9 mouse cellular contexts compared by ENCODE assay signal in genomic region chr7:16991681-16992450, GRCm38 (mm10). TPM values are rescaled to one million over a fixed set of nuclear protein-coding genes. Genes with fewer than 3 reads are reported as not detected.
DNase-seq lines count a peak whose midpoint lies in the region; ATAC-seq and TF ChIP-seq lines count a peak whose summit lies in the region.
"Had no signal": no experiment of that assay in that cellular context is flagged by ENCODE, and none has a peak within 500 bp of the region (broad histone marks: within the 10 kb centered on the region; RNA-seq: fewer than 3 reads in every experiment).

No protein-coding gene starts in this region.

- TF ChIP-seq EP300 in ES-Bruce4 (IDR thresholded peaks at IDR 0.05; ENCODE audit: insufficient read depth, low read depth, low read length): no peak

- peaks cover 3% of the 10 kb centered on the region for H3K4me1 ChIP-seq in ES-Bruce4 (ENCODE audit: control insufficient read depth, insufficient read depth, low read length)
- peaks cover 75% of the 10 kb centered on the region for H3K4me1 ChIP-seq in midbrain, embryonic 10.5 days

- peak overlapping the region; percentile 32; the same call in 1 of the 2 replicates for H3K9ac ChIP-seq in ES-Bruce4 (ENCODE audit: low read depth, poor library complexity, severe bottlenecking)

- 60% methylated on average over 18 of the region's 18 CpGs for WGBS in midbrain, embryonic 10.5 days

- DNase-seq in adrenal gland, adult (ENCODE audit: inconsistent age in 2 of 2, low spot score in 1 of 2): peak; percentile 75 to 86
- DNase-seq in forelimb bud, embryonic 11.5 days (ENCODE audit: low read depth, low spot score): peak; percentile 74
- peak; percentile 85 for DNase-seq in midbrain, embryonic 10.5 days (ENCODE audit: low spot score)
- no peak for DNase-seq in cerebellum, adult 11 months
- no peak for DNase-seq in layer of hippocampus, postnatal 14 days (ENCODE audit: low spot score in 2 of 2)

- no peak for TF ChIP-seq CTCF in ES-Bruce4 (IDR thresholded peaks at IDR 0.05; ENCODE audit: low read depth, low read length)

- H3K27me3 ChIP-seq in ES-Bruce4 (ENCODE audit: control insufficient read depth, insufficient read depth, low read length, poor library complexity, severe bottlenecking): no peaks in the 10 kb centered on the region
- H3K27me3 ChIP-seq in midbrain, embryonic 10.5 days (ENCODE audit: low read depth, poor library complexity, severe bottlenecking): no peaks in the 10 kb centered on the region

- no peak for TF ChIP-seq POLR2A in ES-Bruce4 (IDR thresholded peaks at IDR 0.05; ENCODE audit: insufficient read depth, low read length)

- ATAC-seq in megakaryocyte-erythroid progenitor cell, adult 5-6 weeks (replicated peaks; ENCODE audit: low FRiP score, low TSS enrichment, poor library complexity, severe bottlenecking): no peak
- no peak for ATAC-seq in CD4-positive, CD25-positive, alpha-beta regulatory T cell, adult 4 months

- H3K4me3 ChIP-seq in ES-Bruce4 (ENCODE audit: low read depth, low read length): no peak overlapping the region
- H3K4me3 ChIP-seq in midbrain, embryonic 10.5 days: peak overlapping the region; percentile 35

- H3K9me3 ChIP-seq in ES-Bruce4 (replicated peaks; ENCODE audit: control insufficient read depth, insufficient read depth, low read length, poor library complexity, severe bottlenecking): no peaks in the 10 kb centered on the region
- peaks cover 7% of the 10 kb centered on the region; the same call in 1 of the 2 replicates for H3K9me3 ChIP-seq in midbrain, embryonic 10.5 days (replicated peaks)

- no peak overlapping the region for H3K27ac ChIP-seq in ES-Bruce4 (ENCODE audit: insufficient read depth, low read length)
- peak overlapping the region; percentile 87 for H3K27ac ChIP-seq in midbrain, embryonic 10.5 days (replicated peaks)

- H3K36me3 ChIP-seq in ES-Bruce4 (ENCODE audit: control insufficient read depth, insufficient read depth, low read length, poor library complexity, severe bottlenecking): no peaks in the 10 kb centered on the region
- peaks cover 20% of the 10 kb centered on the region for H3K36me3 ChIP-seq in midbrain, embryonic 10.5 days

RNA-seq across cellular contexts. Expression of gene Ccdc8, which starts 0.6 kb away (rescaled TPM):
- 4.2 and 4.4 TPM in 2 replicates for polyA plus RNA-seq in ES-Bruce4 (2011; ENCODE audit: insufficient read depth, insufficient read length, low read depth, missing spikeins)
- 8.7 and 9.0 TPM in 2 replicates for polyA plus RNA-seq in midbrain, embryonic 10.5 days (2016; fragmentation: Nextera tagmentation; extraction: Ambion mirVana)
- total RNA-seq in megakaryocyte-erythroid progenitor cell, adult 5-6 weeks (2014; fragmentation: Nextera tagmentation): 0.79 and 2.7 TPM in 2 replicates
- total RNA-seq in megakaryocyte-erythroid progenitor cell, adult 5-6 weeks (2017): 1.1 and 5.3 TPM in 2 replicates
- under 1 TPM in 1 of 2 experiments, not detected in 1; 0.20 TPM for polyA plus RNA-seq in CD4-positive, CD25-positive, alpha-beta regulatory T cell, adult 4 months (2017; shearing (Covaris generic))
- 1 to 10 TPM; 3.0 to 3.1 TPM for total RNA-seq in layer of hippocampus, postnatal 14 days (2021)

RNA-seq across cellular contexts. Expression of gene Gm42372, which starts 9.0 kb away (rescaled TPM):
- 1.1 and 1.2 TPM in 2 replicates for polyA plus RNA-seq in ES-Bruce4 (2011; ENCODE audit: insufficient read depth, insufficient read length, low read depth, missing spikeins)
- 1.3 TPM in 2 replicates for polyA plus RNA-seq in midbrain, embryonic 10.5 days (2016; fragmentation: Nextera tagmentation; extraction: Ambion mirVana)
- 0.28 and 0.35 TPM in 2 replicates for total RNA-seq in megakaryocyte-erythroid progenitor cell, adult 5-6 weeks (2014; fragmentation: Nextera tagmentation)
- total RNA-seq in megakaryocyte-erythroid progenitor cell, adult 5-6 weeks (2017): not detected in 2 replicates
- polyA plus RNA-seq in CD4-positive, CD25-positive, alpha-beta regulatory T cell, adult 4 months (2017; shearing (Covaris generic)): 1 to 10 TPM; 4.8 to 4.9 TPM
- 10 to 100 TPM; 46.2 to 49.3 TPM for total RNA-seq in layer of hippocampus, postnatal 14 days (2021)
- polyA plus RNA-seq: myocyte had no signal

RNA-seq across cellular contexts. Expression of gene Pnmal1, which starts 32.4 kb away (rescaled TPM):
- polyA plus RNA-seq in ES-Bruce4 (2011; ENCODE audit: insufficient read depth, insufficient read length, low read depth, missing spikeins): not detected in 2 replicates
- polyA plus RNA-seq in midbrain, embryonic 10.5 days (2016; fragmentation: Nextera tagmentation; extraction: Ambion mirVana): 9.8 and 17.4 TPM in 2 replicates
- not detected in 2 replicates for total RNA-seq in megakaryocyte-erythroid progenitor cell, adult 5-6 weeks (2014; fragmentation: Nextera tagmentation)
- not detected in 2 replicates for total RNA-seq in megakaryocyte-erythroid progenitor cell, adult 5-6 weeks (2017)
- not detected for polyA plus RNA-seq in CD4-positive, CD25-positive, alpha-beta regulatory T cell, adult 4 months (2017; shearing (Covaris generic))
- total RNA-seq in layer of hippocampus, postnatal 14 days (2021): 10 to 100 TPM; 72.5 to 74.5 TPM

RNA-seq across cellular contexts. Expression of gene Ppp5c, which starts 35.9 kb away (rescaled TPM):
- 106 and 107 TPM in 2 replicates for polyA plus RNA-seq in ES-Bruce4 (2011; ENCODE audit: insufficient read depth, insufficient read length, low read depth, missing spikeins)
- 135 and 142 TPM in 2 replicates for polyA plus RNA-seq in midbrain, embryonic 10.5 days (2016; fragmentation: Nextera tagmentation; extraction: Ambion mirVana)
- 148 and 150 TPM in 2 replicates for total RNA-seq in megakaryocyte-erythroid progenitor cell, adult 5-6 weeks (2014; fragmentation: Nextera tagmentation)
- total RNA-seq in megakaryocyte-erythroid progenitor cell, adult 5-6 weeks (2017): 58.8 and 82.4 TPM in 2 replicates
- polyA plus RNA-seq in CD4-positive, CD25-positive, alpha-beta regulatory T cell, adult 4 months (2017; shearing (Covaris generic)): 10 to 100 TPM; 56.6 to 76.0 TPM
- 100 to 1,000 TPM; 149 to 163 TPM for total RNA-seq in layer of hippocampus, postnatal 14 days (2021)

RNA-seq across cellular contexts. Expression of gene Pnmal2, which starts 47.4 kb away (rescaled TPM):
- 1.5 and 1.6 TPM in 2 replicates for polyA plus RNA-seq in ES-Bruce4 (2011; ENCODE audit: insufficient read depth, insufficient read length, low read depth, missing spikeins)
- 4.1 and 11.7 TPM in 2 replicates for polyA plus RNA-seq in midbrain, embryonic 10.5 days (2016; fragmentation: Nextera tagmentation; extraction: Ambion mirVana)
- not detected in 2 replicates for total RNA-seq in megakaryocyte-erythroid progenitor cell, adult 5-6 weeks (2014; fragmentation: Nextera tagmentation)
- total RNA-seq in megakaryocyte-erythroid progenitor cell, adult 5-6 weeks (2017): not detected in 2 replicates
- polyA plus RNA-seq in CD4-positive, CD25-positive, alpha-beta regulatory T cell, adult 4 months (2017; shearing (Covaris generic)): not detected
- 100 to 1,000 TPM; 240 to 246 TPM for total RNA-seq in layer of hippocampus, postnatal 14 days (2021)

Comparison
In these comparisons a context has a peak if more than half of its experiments do, and no peak if none do; other contexts are left out.
1. DNase-seq: peak in adrenal gland, adult (2 of 2), forelimb bud, embryonic 11.5 days (single experiment) and midbrain, embryonic 10.5 days (single experiment); none in cerebellum, adult 11 months (single experiment) and layer of hippocampus, postnatal 14 days (0 of 2).